ENCODE assay signal across 35 mouse cellular contexts in genomic region chr13:5235391-5235790, GRCm38 (mm10).
"Had no signal": no experiment of that assay in that cellular context is flagged by ENCODE, and none has a peak within 500 bp of the region (broad histone marks: within the 10 kb centered on the region; RNA-seq: fewer than 3 reads in every experiment).

No protein-coding gene starts in this region.

- H3K4me1 ChIP-seq: heart, embryonic 10.5 days; heart, embryonic 12.5 days; heart, embryonic 13.5 days; heart, embryonic 15.5 days; hindbrain, embryonic 10.5 days; hindbrain, embryonic 12.5 days; hindbrain, embryonic 13.5 days; hindbrain, embryonic 15.5 days; intestine, embryonic 15.5 days had no signal

- DNase-seq: heart, postnatal 10 days; heart, postnatal 14 days; heart, postnatal 36 days; heart, postnatal 4 days; kidney, adult 11 months; kidney, adult 18-20 months; kidney, adult 2 months; kidney, adult 8-10 months; kidney, adult 9 months; kidney, postnatal 10 days; kidney, postnatal 14 days; kidney, postnatal 25 days; kidney, postnatal 36 days; kidney, postnatal 4 days; layer of hippocampus, adult 9-11 months; layer of hippocampus, postnatal 36 days had no signal

- H3K4me3 ChIP-seq: heart, embryonic 10.5 days; heart, embryonic 12.5 days; heart, embryonic 13.5 days; heart, embryonic 15.5 days; hindbrain, embryonic 10.5 days; hindbrain, embryonic 12.5 days; hindbrain, embryonic 13.5 days; hindbrain, embryonic 15.5 days; intestine, embryonic 15.5 days; kidney, embryonic 15.5 days; layer of hippocampus, adult 2 months had no signal

- H3K27me3 ChIP-seq: heart, embryonic 12.5 days; heart, embryonic 13.5 days; heart, embryonic 15.5 days; hindbrain, embryonic 12.5 days; hindbrain, embryonic 13.5 days; hindbrain, embryonic 15.5 days; intestine, embryonic 15.5 days; kidney, embryonic 15.5 days had no signal

- H3K27ac ChIP-seq: heart, embryonic 10.5 days; heart, embryonic 13.5 days; heart, embryonic 15.5 days; hindbrain, embryonic 10.5 days; hindbrain, embryonic 12.5 days; hindbrain, embryonic 13.5 days; hindbrain, embryonic 14.5 days; hindbrain, embryonic 15.5 days; hindbrain, postnatal 0 days; intestine, embryonic 15.5 days; kidney, embryonic 15.5 days; kidney, postnatal 0 days; layer of hippocampus, adult 2 months had no signal

- H3K36me3 ChIP-seq: heart, embryonic 10.5 days; heart, embryonic 12.5 days; heart, embryonic 13.5 days; heart, embryonic 15.5 days; hindbrain, embryonic 10.5 days; hindbrain, embryonic 12.5 days; hindbrain, embryonic 13.5 days; hindbrain, embryonic 15.5 days; intestine, embryonic 15.5 days; kidney, embryonic 15.5 days had no signal

- ATAC-seq: hindbrain, embryonic 16.5 days; hindbrain, postnatal 0 days; inflammation-experienced regulatory T-cells, adult 6 months; intestine, embryonic 15.5 days; intestine, embryonic 16.5 days; intestine, postnatal 0 days had no signal

- H3K9me3 ChIP-seq: heart, embryonic 10.5 days; heart, embryonic 12.5 days; heart, embryonic 13.5 days; heart, embryonic 15.5 days; hindbrain, embryonic 10.5 days; hindbrain, embryonic 12.5 days; hindbrain, embryonic 13.5 days; hindbrain, embryonic 15.5 days; intestine, embryonic 15.5 days; kidney, embryonic 15.5 days had no signal

- H3K9ac ChIP-seq: heart, embryonic 12.5 days; heart, embryonic 13.5 days; heart, embryonic 15.5 days; hindbrain, embryonic 12.5 days; hindbrain, embryonic 13.5 days; hindbrain, embryonic 14.5 days; hindbrain, embryonic 15.5 days; intestine, embryonic 15.5 days; kidney, embryonic 15.5 days had no signal

- H3K4me2 ChIP-seq: heart, embryonic 11.5 days; heart, embryonic 12.5 days; heart, embryonic 13.5 days; heart, embryonic 15.5 days; hindbrain, embryonic 12.5 days; hindbrain, embryonic 13.5 days; hindbrain, embryonic 14.5 days; hindbrain, embryonic 15.5 days; intestine, embryonic 15.5 days; kidney, embryonic 15.5 days had no signal
